Mouse (Mus musculus) ES-Bruce4 (cell line): Measurements from ENCODE around the gene Slc6a4. TPM values are rescaled to one million over a fixed set of nuclear protein-coding genes. Genes with fewer than 3 reads are reported as not detected.

Experiments
- H3K27ac ChIP-seq: 2 replicates; pipeline ENCODE4 v1.5.1; 2012; ENCODE audit warnings: low read length, inconsistent platforms; ENCODE audit not compliant: insufficient read depth
- H3K27me3 ChIP-seq: 2 replicates; pipeline ENCODE4 v1.6.1; 2012; ENCODE audit warnings: mild to moderate bottlenecking, low read length, inconsistent platforms; ENCODE audit not compliant: control insufficient read depth, poor library complexity, insufficient read depth, severe bottlenecking
- H3K36me3 ChIP-seq: 2 replicates; pipeline ENCODE4 v1.6.1; 2012; ENCODE audit warnings: inconsistent platforms, mild to moderate bottlenecking, low read length, moderate library complexity; ENCODE audit not compliant: control insufficient read depth, poor library complexity, insufficient read depth, severe bottlenecking
- H3K4me1 ChIP-seq: one replicate; pipeline ENCODE4 v1.8.1; 2011; ENCODE audit warnings: low read length; ENCODE audit not compliant: control insufficient read depth, insufficient read depth
- H3K4me3 ChIP-seq: 2 replicates; pipeline ENCODE4 v1.5.1; 2011; ENCODE audit warnings: low read depth, mild to moderate bottlenecking, low read length
- H3K9ac ChIP-seq: 2 replicates; pipeline ENCODE4 v1.6.1; 2012; ENCODE audit warnings: low read depth, mild to moderate bottlenecking, inconsistent platforms; ENCODE audit not compliant: poor library complexity, severe bottlenecking
- H3K9me3 ChIP-seq: replicated peaks from 2 replicates; pipeline ENCODE4 v1.6.1; 2012; ENCODE audit warnings: mild to moderate bottlenecking, low read length, inconsistent platforms; ENCODE audit not compliant: control insufficient read depth, poor library complexity, insufficient read depth, severe bottlenecking
- CTCF ChIP-seq: IDR thresholded peaks from one replicate; pipeline ENCODE4 v1.8.1; 2011; ENCODE audit warnings: low read depth, low read length
- EP300 ChIP-seq: IDR thresholded peaks from 2 replicates; pipeline ENCODE4 v1.6.1; 2011; ENCODE audit warnings: low read depth, low read length; ENCODE audit not compliant: insufficient read depth
- POLR2A ChIP-seq: IDR thresholded peaks from one replicate; pipeline ENCODE4 v1.8.1; 2011; ENCODE audit warnings: low read length; ENCODE audit not compliant: insufficient read depth
- polyA plus RNA-seq: library from polyadenylated mRNA; stranded (reverse); fragments of >200 nt; gene quantifications from 2 replicates; pipeline ENCODE4 v1.2.4, GENCODE M21; 2011; ENCODE audit warnings: low read depth; ENCODE audit not compliant: missing spikeins, insufficient read depth, insufficient read length

Slc6a4 gene
- polyA plus RNA-seq, 1 experiment, result not detected

GRCm38 (mm10) chr11:77009069-77010025 lies 10.9 kb downstream of the Slc6a4 start:
- no peaks in the 10 kb centered on the region for H3K27me3 ChIP-seq
- no peaks in the 10 kb centered on the region for H3K4me1 ChIP-seq
- no peaks in the 10 kb centered on the region for H3K36me3 ChIP-seq
- no peak overlapping the region for H3K4me3 ChIP-seq
- TF ChIP-seq CTCF (no peak), POLR2A (no peak), EP300 (no peak)
- H3K9me3 ChIP-seq, result no peaks in the 10 kb centered on the region
- no peak overlapping the region for H3K9ac ChIP-seq
- no peak overlapping the region for H3K27ac ChIP-seq

DNA sequence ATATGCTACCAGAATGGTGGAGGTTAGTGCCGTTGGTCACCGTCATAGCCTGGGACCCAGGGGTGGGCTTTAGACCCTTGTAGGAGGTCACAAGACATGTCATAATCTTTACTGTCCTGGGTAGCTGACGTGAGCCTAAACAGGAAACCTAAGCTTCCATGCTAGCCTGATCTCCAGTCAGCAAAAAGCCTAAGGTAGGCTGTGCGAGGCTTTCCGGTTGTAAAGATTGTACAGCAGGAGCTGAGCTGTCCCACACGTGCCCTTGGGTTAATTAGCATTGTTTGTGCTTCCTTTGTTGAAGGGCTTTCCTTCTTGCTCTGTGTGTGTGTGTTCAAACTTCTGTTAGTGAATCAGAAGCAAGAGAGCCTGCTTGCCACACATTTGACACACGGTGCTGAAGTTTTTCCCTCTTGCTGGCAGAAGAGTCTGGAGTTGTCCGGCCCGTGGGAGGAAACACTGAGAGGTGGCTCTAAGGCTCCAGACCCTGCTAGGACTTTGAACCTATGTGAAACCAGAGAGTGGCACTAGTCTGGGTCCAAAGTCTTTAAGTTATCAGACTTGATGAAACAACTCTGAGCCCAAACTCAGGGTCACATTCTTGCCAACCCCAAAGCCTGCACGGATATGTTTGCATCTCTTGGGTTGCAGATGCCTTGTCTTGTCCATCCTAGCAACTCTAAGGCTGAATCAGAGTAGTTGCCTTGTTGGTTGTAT lies 12.5 kb downstream of the Slc6a4 start:
- no peaks in the 10 kb centered on the region for H3K9me3 ChIP-seq
- H3K9ac ChIP-seq, result no peak overlapping the region
- H3K27me3 ChIP-seq, result no peaks in the 10 kb centered on the region
- no peaks in the 10 kb centered on the region for H3K36me3 ChIP-seq
- no peaks in the 10 kb centered on the region for H3K4me1 ChIP-seq
- no peak overlapping the region for H3K4me3 ChIP-seq
- no peak overlapping the region for H3K27ac ChIP-seq
- TF ChIP-seq EP300 (no peak), CTCF (no peak), POLR2A (no peak)

- Histone ChIP-seq H3K36me3 (no peaks in the 10 kb centered on the region), H3K27me3 (no peaks in the 10 kb centered on the region), H3K4me3 (no peak overlapping the region), H3K4me1 (no peaks in the 10 kb centered on the region), H3K27ac (no peak overlapping the region), H3K9me3 (no peaks in the 10 kb centered on the region), H3K9ac (no peak overlapping the region)
- TF ChIP-seq CTCF, result no peak
- TF ChIP-seq POLR2A, result no peak
- TF ChIP-seq EP300, result no peak
These were observed 19.6 kb downstream of the Slc6a4 start for GRCm38 (mm10) chr11:77018046-77018445.

DNA sequence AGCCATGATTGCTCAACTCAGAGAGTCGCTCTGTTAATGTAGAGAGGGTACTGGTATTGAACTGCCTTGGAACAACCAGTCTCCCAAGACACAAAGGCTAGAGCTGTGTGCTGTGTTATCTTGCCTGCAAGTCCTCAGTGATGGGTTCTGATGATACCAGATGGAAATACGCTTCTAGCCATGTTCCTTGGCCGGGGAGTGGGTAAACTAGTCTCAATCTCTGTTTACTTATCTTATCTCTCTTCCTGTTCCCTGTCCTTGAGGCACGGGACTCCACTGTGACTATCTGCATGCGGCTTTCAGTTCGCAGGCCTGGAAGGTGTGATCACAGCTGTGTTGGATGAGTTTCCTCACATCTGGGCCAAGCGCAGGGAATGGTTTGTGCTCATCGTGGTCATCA lies 21.1 kb downstream of the Slc6a4 start:
- no peaks in the 10 kb centered on the region for H3K36me3 ChIP-seq
- no peaks in the 10 kb centered on the region for H3K27me3 ChIP-seq
- TF ChIP-seq CTCF, result no peak
- no peak for TF ChIP-seq POLR2A
- no peak for TF ChIP-seq EP300
- H3K27ac ChIP-seq, result no peak overlapping the region
- no peak overlapping the region for H3K4me3 ChIP-seq
- no peaks in the 10 kb centered on the region for H3K9me3 ChIP-seq
- no peak overlapping the region for H3K9ac ChIP-seq
- H3K4me1 ChIP-seq, result no peaks in the 10 kb centered on the region

DNA sequence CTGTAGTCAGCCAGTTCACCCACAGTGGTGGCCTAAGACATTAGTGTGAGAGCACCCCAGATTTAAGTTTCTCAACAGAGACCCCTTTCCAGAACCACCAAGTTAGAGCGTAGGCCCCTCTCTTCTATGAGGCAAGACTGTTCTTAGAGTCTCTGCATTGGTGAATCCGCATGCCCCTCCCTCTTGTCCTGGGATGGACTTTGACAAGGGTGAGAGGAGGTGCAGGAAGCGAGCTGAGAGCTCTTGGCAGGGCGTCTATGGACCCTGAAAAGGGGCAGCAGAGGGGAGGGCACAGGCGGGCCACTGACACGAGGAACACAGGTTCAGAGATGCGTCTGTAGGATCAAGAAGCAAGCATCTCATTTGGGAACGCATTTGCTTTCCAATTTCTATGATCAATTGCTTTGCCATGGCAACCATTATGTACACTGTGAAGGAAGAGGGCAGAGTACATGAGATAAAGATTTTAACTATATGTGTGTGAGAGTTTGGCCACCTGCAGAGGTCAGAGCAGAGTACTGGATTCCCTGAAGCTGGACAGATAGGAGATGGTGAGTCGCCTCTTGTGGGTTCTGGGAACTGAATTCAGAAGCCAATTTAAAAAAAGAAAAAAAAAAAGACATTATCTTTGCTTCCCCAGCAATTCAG lies 23.5 kb downstream of the Slc6a4 start:
- H3K27ac ChIP-seq, result no peak overlapping the region
- H3K9me3 ChIP-seq, result no peaks in the 10 kb centered on the region
- H3K4me1 ChIP-seq, result no peaks in the 10 kb centered on the region
- no peaks in the 10 kb centered on the region for H3K36me3 ChIP-seq
- H3K27me3 ChIP-seq, result no peaks in the 10 kb centered on the region
- no peak overlapping the region for H3K4me3 ChIP-seq
- TF ChIP-seq EP300, result no peak
- no peak for TF ChIP-seq POLR2A
- no peak for TF ChIP-seq CTCF
- no peak overlapping the region for H3K9ac ChIP-seq
